Mouse (Mus musculus) 3134 (cell line): ENCODE results near the gene Wdr63.

Experiments
- DNase-seq: peaks from one replicate; pipeline ENCODE4 v3.0.0-alpha.2; 2011; ENCODE audit warnings: low spot score; ENCODE audit not compliant: insufficient read length; ENCODE audit errors: extremely low read depth

Wdr63 gene

GRCm38 (mm10) chr3:146107921-146108571 lies at the start of gene Wdr63:
TSS of gene Wdr63 (minus strand) at chr3:146108130.
- no peak for DNase-seq

- no peak for DNase-seq
Observed at GRCm38 (mm10) chr3:146156811-146157210, 48.9 kb upstream of the Wdr63 start.

GRCm38 (mm10) chr3:146155628-146156576 lies 48.0 kb upstream of the Wdr63 start:
- no peak for DNase-seq

- DNase-seq = peak; percentile 64
Observed at GRCm38 (mm10) chr3:146153862-146154611, 46.1 kb upstream of the Wdr63 start.

GRCm38 (mm10) chr3:146152913-146153312 lies 45.0 kb upstream of the Wdr63 start:
- no peak for DNase-seq

- DNase-seq = no peak
Observed at GRCm38 (mm10) chr3:146152348-146152747, 44.4 kb upstream of the Wdr63 start.

- no peak for DNase-seq
Observed at GRCm38 (mm10) chr3:146151755-146152154, 43.8 kb upstream of the Wdr63 start.

GRCm38 (mm10) chr3:146151328-146151727 lies 43.4 kb upstream of the Wdr63 start:
- no peak for DNase-seq

GRCm38 (mm10) chr3:146150560-146150959 lies 42.6 kb upstream of the Wdr63 start:
- no peak for DNase-seq

GRCm38 (mm10) chr3:146150058-146150400 lies 42.1 kb upstream of the Wdr63 start:
- DNase-seq = no peak

GRCm38 (mm10) chr3:146149156-146150057 lies 41.5 kb upstream of the Wdr63 start, which contains the start of gene Mcoln2:
TSS of gene Mcoln2 (plus strand) at chr3:146149833.
- no peak for DNase-seq

- DNase-seq = no peak
Observed at GRCm38 (mm10) chr3:146146131-146146530, 38.2 kb upstream of the Wdr63 start.

GRCm38 (mm10) chr3:146145501-146145900 lies 37.6 kb upstream of the Wdr63 start:
- no peak for DNase-seq

- no peak for DNase-seq
Observed at GRCm38 (mm10) chr3:146142523-146142922, 34.6 kb upstream of the Wdr63 start.

- DNase-seq = no peak
Observed at GRCm38 (mm10) chr3:146140276-146140675, 32.3 kb upstream of the Wdr63 start.

- DNase-seq = no peak
Observed at GRCm38 (mm10) chr3:146136422-146136821, 28.5 kb upstream of the Wdr63 start.

GRCm38 (mm10) chr3:146135417-146135816 lies 27.5 kb upstream of the Wdr63 start:
- DNase-seq = no peak

- DNase-seq = no peak
Observed at GRCm38 (mm10) chr3:146134834-146135233, 26.9 kb upstream of the Wdr63 start.

- no peak for DNase-seq
Observed at GRCm38 (mm10) chr3:146127205-146127604, 19.3 kb upstream of the Wdr63 start.

- DNase-seq = no peak
Observed at GRCm38 (mm10) chr3:146123464-146123825, 15.5 kb upstream of the Wdr63 start.
